Mouse (Mus musculus) lung, postnatal 10 days (tissue): Measurements from ENCODE around the gene Kirrel2.

Experiments
- DNase-seq: peaks from one replicate; pipeline ENCODE4 v3.0.0; 2021

Gene Kirrel2

DNA sequence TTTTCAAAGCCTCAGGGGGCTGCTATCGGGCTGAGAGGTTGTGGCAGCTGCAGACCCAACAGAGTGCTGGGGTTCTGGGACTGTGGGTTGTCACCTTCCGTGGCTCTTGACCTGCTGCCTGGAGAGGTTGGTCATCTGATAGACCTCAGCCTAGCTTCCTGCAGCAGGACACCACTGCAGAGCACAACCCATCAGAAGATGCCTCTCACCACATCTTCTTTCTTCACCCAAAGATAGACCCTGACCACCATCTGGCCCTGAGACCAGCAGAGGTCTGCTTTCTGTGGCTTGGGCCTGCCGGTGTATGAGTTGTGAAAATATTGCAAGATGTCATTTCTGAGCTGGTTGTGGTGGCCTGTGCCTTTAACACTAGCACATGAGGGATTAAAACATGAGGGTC lies 46.5 kb downstream of the Kirrel2 start:
- no peak for DNase-seq

- DNase-seq, result no peak
Observed at GRCm38 (mm10) chr7:30409789-30410188, 47.7 kb downstream of the Kirrel2 start.

GRCm38 (mm10) chr7:30408639-30409038 lies 48.9 kb downstream of the Kirrel2 start:
- no peak for DNase-seq

DNA sequence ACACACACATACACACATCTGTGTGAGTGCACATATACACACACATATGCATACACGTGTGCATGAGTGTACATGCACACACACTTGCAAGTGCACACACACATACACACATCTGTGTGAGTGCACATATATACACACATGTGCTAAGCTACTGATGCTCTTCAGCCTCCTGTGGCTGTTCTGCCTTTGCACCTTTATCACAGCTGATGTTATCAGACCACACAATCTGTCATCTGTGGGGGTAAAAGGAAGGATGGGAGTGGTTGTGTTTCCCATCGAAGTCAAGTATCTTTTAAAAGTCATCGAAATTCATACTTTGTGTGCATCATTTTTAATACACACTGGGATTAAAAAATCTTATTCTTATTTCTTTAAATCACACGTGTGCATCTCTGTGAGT lies 55.1 kb downstream of the Kirrel2 start:
- DNase-seq, result no peak

DNA sequence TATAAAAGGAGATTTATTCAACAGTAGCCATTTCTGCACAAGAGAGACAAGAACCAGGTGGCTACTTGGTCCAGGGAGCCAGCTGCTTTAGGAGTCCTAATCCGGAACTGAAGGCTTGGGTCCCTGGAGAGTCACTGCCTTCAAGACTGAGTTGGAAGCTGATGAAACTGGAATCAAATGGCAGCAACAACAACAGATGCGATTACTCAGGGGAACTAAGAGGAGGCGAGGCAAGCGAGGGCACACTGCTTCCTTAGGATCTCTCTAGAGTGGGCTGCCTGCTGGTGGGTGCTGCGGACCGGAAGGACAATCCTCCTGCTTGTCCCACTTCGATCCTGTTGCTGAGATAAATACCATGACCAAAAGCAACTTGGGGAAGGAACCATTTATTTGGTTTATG lies 57.8 kb downstream of the Kirrel2 start:
- DNase-seq, result no peak
